Mouse (Mus musculus): ENCODE data around the gene Col15a1.

GRCm38 (mm10) chr4:47249193-47249592 is 41.2 kb downstream of the Col15a1 start:
- no peak for TF ChIP-seq CTCF (IDR thresholded peaks at IDR 0.05; ENCODE audit: extremely low read depth, insufficient read length, insufficient replicate concordance, low read depth, low read length)
- TF ChIP-seq POLR2A (IDR thresholded peaks at IDR 0.05; ENCODE audit: low read depth, low read length), result no peak
